Mouse (Mus musculus) effector memory CD4-positive, alpha-beta T cell, adult 7 months (primary cell): Measurements from ENCODE around the gene Preb. TPM values are rescaled to one million over a fixed set of nuclear protein-coding genes. Genes with fewer than 3 reads are reported as not detected.

ENCODE experiments used
- polyA plus RNA-seq: library from polyadenylated mRNA; unstranded; fragments of 100-300 nt; shearing (Covaris generic); gene quantifications from one replicate; pipeline ENCODE4 v1.2.1, GENCODE M21; 2017

Gene Preb
- 193 TPM for polyA plus RNA-seq

DNA sequence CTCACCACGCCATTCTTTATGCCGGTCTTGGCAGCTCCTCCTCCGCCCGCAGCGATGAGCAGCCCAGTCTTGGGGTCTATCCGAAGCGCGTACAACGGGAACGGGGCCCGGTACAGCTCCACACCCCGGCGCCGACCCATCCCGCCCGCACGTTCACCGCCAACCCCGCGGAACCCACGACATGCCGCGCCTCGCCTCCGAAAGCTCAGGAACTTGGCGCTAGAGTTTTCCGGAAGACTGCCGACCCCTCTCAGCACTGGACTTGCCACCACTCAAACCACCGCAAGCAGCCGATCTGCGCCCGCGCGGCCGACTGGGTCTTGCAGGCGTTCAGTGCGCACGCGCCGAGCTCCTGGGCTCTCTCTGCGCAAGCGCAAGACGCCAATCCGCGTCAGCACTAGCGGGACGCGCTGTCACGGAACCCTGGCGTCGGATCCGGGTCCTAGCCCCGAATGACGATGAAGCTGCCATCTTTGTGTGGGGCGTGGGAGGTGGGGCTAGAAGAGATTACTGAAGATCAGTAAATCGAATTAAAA is at the start of gene Preb:
Gene Preb, minus strand, starts transcription at position 396 of the 536 bp plus-strand sequence.

GRCm38 (mm10) chr5:30968416-30968815 is 8.3 kb upstream of the Preb start, which contains the start of gene Tcf23:
Tcf23 (plus strand) TSS chr5:30968662.

DNA sequence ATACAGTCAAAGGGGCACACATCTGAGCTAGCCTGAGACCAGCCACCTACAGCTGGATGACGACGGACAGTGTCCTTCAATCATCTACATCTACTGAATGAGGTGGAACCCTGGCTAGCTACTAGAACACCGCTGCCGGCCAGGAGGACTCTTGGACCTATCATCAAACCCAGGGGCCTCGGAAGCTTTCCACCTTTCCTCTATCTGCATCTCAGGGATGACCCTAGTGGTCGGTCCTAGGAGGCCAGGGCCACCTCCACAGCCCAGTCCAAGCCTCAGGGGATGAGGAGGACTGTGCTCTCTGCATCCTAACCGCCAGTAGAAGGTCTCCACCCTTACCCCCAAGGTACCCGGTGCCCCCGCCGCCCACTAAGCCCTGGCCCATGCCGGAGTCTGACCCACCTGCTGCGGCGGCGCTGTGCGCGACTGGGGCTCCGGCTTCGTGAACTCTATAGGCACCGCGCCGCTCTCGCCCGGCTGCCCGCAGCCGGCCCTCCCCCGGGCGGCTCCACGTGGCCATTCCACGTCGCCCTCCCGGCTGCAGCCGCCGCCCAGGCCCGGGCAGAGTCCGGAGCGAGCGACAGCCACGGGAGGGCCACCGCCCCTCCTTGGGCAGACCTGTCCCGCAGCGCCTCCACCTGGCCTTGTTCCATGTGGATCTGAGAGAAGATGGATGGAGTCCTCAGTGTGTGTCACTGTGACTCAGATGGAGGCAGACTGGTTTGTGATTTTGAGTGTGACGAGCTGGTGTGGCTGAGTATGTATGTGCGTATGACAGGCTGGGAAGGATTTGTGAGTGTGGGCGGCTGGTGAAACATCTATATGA is 15.0 kb downstream of the Preb start, which contains the start of gene Cgref1:
Gene Cgref1, minus strand, starts transcription at position 636 of the 826 bp plus-strand sequence.

GRCm38 (mm10) chr5:30921256-30922033 is 38.7 kb downstream of the Preb start, which contains the start of gene Khk:
Khk (plus strand) TSS chr5:30921431.

GRCm38 (mm10) chr5:30913060-30913841 is 46.9 kb downstream of the Preb start, which contains the start of gene Emilin1:
Emilin1 (plus strand) TSS chr5:30913402.

DNA sequence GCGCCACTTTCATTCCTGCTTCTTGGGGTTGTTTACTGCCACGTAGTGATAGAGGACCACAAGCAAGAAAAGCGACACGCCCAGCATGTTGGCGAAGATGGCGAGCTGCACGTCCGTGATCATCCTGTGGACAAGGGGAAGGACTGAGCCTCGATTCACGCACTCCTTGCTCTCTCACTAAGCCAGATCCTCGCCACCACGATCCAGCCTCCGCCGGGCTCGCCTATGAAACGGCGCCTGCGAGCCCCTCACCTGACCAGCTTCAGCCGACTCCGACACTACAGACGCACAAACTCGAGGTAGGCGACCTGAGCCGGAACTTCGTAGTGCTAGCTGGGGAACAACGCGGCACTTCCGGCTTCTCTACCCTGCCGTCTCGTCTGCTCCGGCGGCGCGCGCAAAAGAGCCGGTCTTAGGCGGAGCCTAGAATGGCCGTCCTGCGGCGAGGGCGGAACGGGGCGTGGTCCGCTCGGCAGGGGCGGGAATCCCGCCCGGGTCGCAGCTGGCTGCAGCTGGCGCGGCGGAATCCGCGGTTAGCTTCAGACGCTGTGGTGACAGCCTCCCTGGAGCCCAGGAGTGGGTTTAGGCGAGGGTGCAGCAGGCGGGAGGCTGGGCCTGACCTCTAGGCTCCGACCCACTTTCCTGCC is 52.6 kb downstream of the Preb start, which contains the start of gene Ost4:
Gene Ost4, minus strand, starts transcription at position 376 of the 647 bp plus-strand sequence.

Other genes with a start within 250 kb of the Preb start
- 0.49 TPM for gene Dpysl5, start 248.8 kb downstream of the Preb start, polyA plus RNA-seq
- 12.2 TPM for gene Mapre3, start 145.7 kb downstream of the Preb start, polyA plus RNA-seq
- 42.7 TPM for gene Tmem214, start 92.3 kb downstream of the Preb start, polyA plus RNA-seq
- 7.4 TPM for gene Agbl5, start 71.7 kb downstream of the Preb start, polyA plus RNA-seq
- gene Ost4, start 52.6 kb downstream of the Preb start, polyA plus RNA-seq, result 327 TPM
- 0.84 TPM for gene Emilin1, start 47.0 kb downstream of the Preb start, polyA plus RNA-seq
- 12.2 TPM for gene Khk, start 38.9 kb downstream of the Preb start, polyA plus RNA-seq
- not detected for gene Cgref1, start 14.8 kb downstream of the Preb start, polyA plus RNA-seq
- gene Tcf23, start 8.3 kb upstream of the Preb start, polyA plus RNA-seq, result 0.18 TPM
- gene Atraid, start 88.0 kb upstream of the Preb start, polyA plus RNA-seq, result 54.6 TPM
- gene Slc5a6, start 88.6 kb upstream of the Preb start, polyA plus RNA-seq, result 5.9 TPM
- 19.3 TPM for gene Cad, start 94.4 kb upstream of the Preb start, polyA plus RNA-seq
- not detected for gene Dnajc5g, start 145.9 kb upstream of the Preb start, polyA plus RNA-seq
- 0.22 TPM for gene Slc30a3, start 147.9 kb upstream of the Preb start, polyA plus RNA-seq
- not detected for gene Trim54, start 156.4 kb upstream of the Preb start, polyA plus RNA-seq
- gene Ucn, start 178.5 kb upstream of the Preb start, polyA plus RNA-seq, result not detected
- 22.2 TPM for gene Mpv17, start 193.9 kb upstream of the Preb start, polyA plus RNA-seq
- 0.72 TPM for gene Gm29609, start 219.6 kb upstream of the Preb start, polyA plus RNA-seq
- 85.8 TPM for gene Gtf3c2, start 219.8 kb upstream of the Preb start, polyA plus RNA-seq
- 84.4 TPM for gene Snx17, start 232.9 kb upstream of the Preb start, polyA plus RNA-seq
- 33.5 TPM for gene Eif2b4, start 233.1 kb upstream of the Preb start, polyA plus RNA-seq
- 26.7 TPM for gene Zfp513, start 241.9 kb upstream of the Preb start, polyA plus RNA-seq